Mouse (Mus musculus) embryonic facial prominence, embryonic 10.5 days (tissue): ENCODE measurements around the gene Zdhhc9. TPM values are rescaled to one million over a fixed set of nuclear protein-coding genes. Genes with fewer than 3 reads are reported as not detected.
A peak's percentile ranks its signal among the peaks of the same experiment; 100 is the strongest.

Experiments used
- DNase-seq: peaks from one replicate; pipeline ENCODE4 v3.0.0-alpha.2; 2017; ENCODE audit warnings: low spot score
- H3K27ac ChIP-seq: fragments of 300-500 bp; sonication (generic); replicated peaks from 2 replicates; pipeline ENCODE4 v1.5.1; 2016; ENCODE audit warnings: mild to moderate bottlenecking
- H3K27me3 ChIP-seq: fragments of 300-500 bp; sonication (generic); replicated peaks from 2 replicates; pipeline ENCODE4 v1.6.1; 2016; ENCODE audit warnings: low read depth, mild to moderate bottlenecking; ENCODE audit not compliant: poor library complexity, severe bottlenecking
- H3K36me3 ChIP-seq: fragments of 300-500 bp; sonication (generic); replicated peaks from 2 replicates; pipeline ENCODE4 v1.6.1; 2016; ENCODE audit warnings: mild to moderate bottlenecking, moderate library complexity
- H3K4me1 ChIP-seq: fragments of 300-500 bp; sonication (generic); 2 replicates; pipeline ENCODE4 v1.6.1; 2016
- H3K4me3 ChIP-seq: fragments of 300-500 bp; sonication (generic); 2 replicates; pipeline ENCODE4 v1.5.1; 2016; ENCODE audit warnings: mild to moderate bottlenecking, moderate library complexity
- H3K9me3 ChIP-seq: fragments of 300-500 bp; sonication (generic); 2 replicates; pipeline ENCODE4 v1.6.1; 2016; ENCODE audit warnings: mild to moderate bottlenecking
- WGBS: fragments of 180-500 bp; shearing (Covaris S2); methylation state at CpG from one replicate; pipeline ENCODE4 v1.1.7; 2016; 5-methylcytosine and 5-hydroxymethylcytosine counted together
- polyA plus RNA-seq: library from polyadenylated mRNA; unstranded; fragments of >200 nt; fragmentation: Nextera tagmentation; extraction: Ambion mirVana; gene quantifications from 2 replicates; pipeline ENCODE4 v1.2.1, GENCODE M21; 2016

Gene Zdhhc9
- polyA plus RNA-seq, 1 experiment from 2014 or later = 3.1 TPM

- H3K27me3 ChIP-seq = peaks cover 4% of the 10 kb centered on the region
- H3K4me1 ChIP-seq = peaks cover 24% of the 10 kb centered on the region
- no peak overlapping the region for H3K27ac ChIP-seq
- no peak overlapping the region for H3K4me3 ChIP-seq
- no peak for DNase-seq
- no peaks in the 10 kb centered on the region for H3K9me3 ChIP-seq
- no peaks in the 10 kb centered on the region for H3K36me3 ChIP-seq
- WGBS = 44% methylated on average over 14 of the region's 14 CpGs
These were observed 69.1 kb downstream of the Zdhhc9 start for GRCm38 (mm10) chrX:48139368-48140285.

GRCm38 (mm10) chrX:48138539-48139275 is 70.0 kb downstream of the Zdhhc9 start:
- Histone ChIP-seq H3K9me3 (no peaks in the 10 kb centered on the region), H3K4me3 (no peak overlapping the region), H3K36me3 (no peaks in the 10 kb centered on the region), H3K27me3 (peaks cover 4% of the 10 kb centered on the region), H3K27ac (no peak overlapping the region), H3K4me1 (peaks cover 24% of the 10 kb centered on the region)
- WGBS = 45% methylated on average over 7 of the region's 7 CpGs
- peak; percentile 14 for DNase-seq

- H3K27me3 ChIP-seq = peaks cover 4% of the 10 kb centered on the region
- peaks cover 19% of the 10 kb centered on the region for H3K4me1 ChIP-seq
These were observed 70.7 kb downstream of the Zdhhc9 start for GRCm38 (mm10) chrX:48138011-48138410.

GRCm38 (mm10) chrX:48136935-48137334 is 71.7 kb downstream of the Zdhhc9 start:
- WGBS = 83% methylated on average over 4 of the region's 4 CpGs
- Histone ChIP-seq H3K27me3 (peaks cover 4% of the 10 kb centered on the region; the same call in 1 of the 2 replicates), H3K27ac (no peak overlapping the region), H3K36me3 (no peaks in the 10 kb centered on the region), H3K4me3 (no peak overlapping the region), H3K4me1 (peaks cover 17% of the 10 kb centered on the region), H3K9me3 (no peaks in the 10 kb centered on the region)
- DNase-seq = no peak

More at GRCm38 (mm10) chrX:48138011-48138410, 70.7 kb downstream of the Zdhhc9 start:
- no peaks in the 10 kb centered on the region for H3K36me3 ChIP-seq
- H3K9me3 ChIP-seq = no peaks in the 10 kb centered on the region
- H3K4me3 ChIP-seq = no peak overlapping the region
- WGBS = 60% methylated on average over 6 of the region's 6 CpGs
- H3K27ac ChIP-seq = no peak overlapping the region
- DNase-seq = no peak

GRCm38 (mm10) chrX:48129167-48129566 is 79.5 kb downstream of the Zdhhc9 start:
- Histone ChIP-seq H3K4me3 (no peak overlapping the region), H3K27me3 (peaks cover 6% of the 10 kb centered on the region; the same call in 1 of the 2 replicates), H3K4me1 (peaks cover 3% of the 10 kb centered on the region; the same call in 1 of the 2 replicates), H3K27ac (no peak overlapping the region), H3K9me3 (no peaks in the 10 kb centered on the region), H3K36me3 (no peaks in the 10 kb centered on the region)
- DNase-seq = no peak
- WGBS = 68% methylated on average over 1 of the region's 1 CpGs

GRCm38 (mm10) chrX:48127502-48128218 is 81.0 kb downstream of the Zdhhc9 start:
- no peaks in the 10 kb centered on the region for H3K9me3 ChIP-seq
- 85% methylated on average over 6 of the region's 6 CpGs for WGBS
- H3K36me3 ChIP-seq = no peaks in the 10 kb centered on the region
- peaks cover 3% of the 10 kb centered on the region; the same call in 1 of the 2 replicates for H3K4me1 ChIP-seq
- H3K27ac ChIP-seq = no peak overlapping the region
- no peak for DNase-seq
- no peak overlapping the region for H3K4me3 ChIP-seq
- H3K27me3 ChIP-seq = peaks cover 6% of the 10 kb centered on the region; the same call in 1 of the 2 replicates

- no peaks in the 10 kb centered on the region for H3K9me3 ChIP-seq
- H3K4me1 ChIP-seq = peaks cover 3% of the 10 kb centered on the region; the same call in 1 of the 2 replicates
- no peak overlapping the region for H3K27ac ChIP-seq
- peaks cover 6% of the 10 kb centered on the region; the same call in 1 of the 2 replicates for H3K27me3 ChIP-seq
- WGBS = 75% methylated on average over 6 of the region's 6 CpGs
- H3K4me3 ChIP-seq = no peak overlapping the region
- no peaks in the 10 kb centered on the region for H3K36me3 ChIP-seq
- DNase-seq = no peak
These were observed 81.7 kb downstream of the Zdhhc9 start for GRCm38 (mm10) chrX:48126903-48127476.

- no peak overlapping the region for H3K4me3 ChIP-seq
- WGBS = 30% methylated on average over 17 of the region's 17 CpGs
- no peaks in the 10 kb centered on the region for H3K9me3 ChIP-seq
- peak; percentile 71 for DNase-seq
- no peaks in the 10 kb centered on the region for H3K36me3 ChIP-seq
- H3K27me3 ChIP-seq = peaks cover 6% of the 10 kb centered on the region; the same call in 1 of the 2 replicates
- peaks cover 3% of the 10 kb centered on the region; the same call in 1 of the 2 replicates for H3K4me1 ChIP-seq
- H3K27ac ChIP-seq = no peak overlapping the region
These were observed 84.3 kb downstream of the Zdhhc9 start for GRCm38 (mm10) chrX:48124132-48125071.

Other genes with a start within 250 kb of the Zdhhc9 start
- 3.8 and 4.2 TPM in 2 replicates for gene Apln, start 174.0 kb downstream of the Zdhhc9 start, polyA plus RNA-seq
- gene Xpnpep2, start 100.2 kb downstream of the Zdhhc9 start, polyA plus RNA-seq = 1.2 and 1.3 TPM in 2 replicates
- gene Sash3, start 62.4 kb downstream of the Zdhhc9 start, polyA plus RNA-seq = 1.2 TPM in 2 replicates
- gene Utp14a, start 48.0 kb upstream of the Zdhhc9 start, polyA plus RNA-seq = 22.3 and 22.8 TPM in 2 replicates
- 4.6 and 4.8 TPM in 2 replicates for gene Bcorl1, start 132.5 kb upstream of the Zdhhc9 start, polyA plus RNA-seq